Mouse (Mus musculus) C2C12 (cell line): ENCODE measurements around the gene Cask. TPM values are rescaled to one million over a fixed set of nuclear protein-coding genes. Genes with fewer than 3 reads are reported as not detected.

ENCODE experiments used
- H3K27me3 ChIP-seq: one replicate; pipeline ENCODE4 v1.6.1; 2011; ENCODE audit not compliant: control insufficient read depth, insufficient read depth, insufficient read length
- H3K36me3 ChIP-seq: one replicate; pipeline ENCODE4 v1.6.1; 2011; ENCODE audit not compliant: control insufficient read depth, insufficient read depth
- H3K4me3 ChIP-seq: one replicate; pipeline ENCODE4 v1.5.1; 2011; ENCODE audit warnings: mild to moderate bottlenecking, control low read depth; ENCODE audit not compliant: poor library complexity, insufficient read depth, severe bottlenecking
- H3K79me2 ChIP-seq: one replicate; pipeline ENCODE4 v1.6.1; 2011; ENCODE audit not compliant: control insufficient read depth, insufficient read depth
- H3K79me3 ChIP-seq: one replicate; pipeline ENCODE4 v1.6.1; 2011; ENCODE audit warnings: low read depth, control low read depth
- H3ac ChIP-seq: one replicate; pipeline ENCODE3; 2011; ENCODE audit warnings: low read depth; ENCODE audit not compliant: control insufficient read depth, insufficient read length
- CEBPB ChIP-seq: IDR thresholded peaks from one replicate; pipeline ENCODE4 v1.6.1; 2011; ENCODE audit warnings: low read depth, mild to moderate bottlenecking, control low read depth, moderate library complexity
- CTCF ChIP-seq: IDR thresholded peaks from one replicate; pipeline ENCODE4 v1.5.1; 2011; ENCODE audit not compliant: control insufficient read depth, insufficient read depth, insufficient read length
- FOSL1 ChIP-seq: IDR thresholded peaks from one replicate; pipeline ENCODE4 v1.8.0; 2011; ENCODE audit warnings: mild to moderate bottlenecking, low read length; ENCODE audit not compliant: poor library complexity, insufficient read depth, severe bottlenecking
- MAX ChIP-seq: IDR thresholded peaks from one replicate; pipeline ENCODE4 v1.6.1; 2011; ENCODE audit warnings: mild to moderate bottlenecking, control low read depth
- MYOD1 ChIP-seq: IDR thresholded peaks from one replicate; pipeline ENCODE4 v1.6.1; 2011; ENCODE audit warnings: low read depth; ENCODE audit not compliant: control insufficient read depth, insufficient read length
- MYOG ChIP-seq: IDR thresholded peaks from one replicate; pipeline ENCODE4 v1.6.1; 2011; ENCODE audit not compliant: control insufficient read depth, insufficient read length; ENCODE audit errors: extremely low read depth
- USF1 ChIP-seq: IDR thresholded peaks from one replicate; pipeline ENCODE4 v1.6.1; 2011; ENCODE audit warnings: low read depth, mild to moderate bottlenecking, control low read depth, moderate library complexity
- polyA plus RNA-seq: library from polyadenylated mRNA; unstranded; fragments of >200 nt; fragmentation: generic; extraction: Trizol; gene quantifications from one replicate; pipeline ENCODE4 v1.2.1, GENCODE M21; 2012; ENCODE audit warnings: missing spikeins

Gene Cask
- polyA plus RNA-seq, 1 experiment = 9.2 TPM

DNA sequence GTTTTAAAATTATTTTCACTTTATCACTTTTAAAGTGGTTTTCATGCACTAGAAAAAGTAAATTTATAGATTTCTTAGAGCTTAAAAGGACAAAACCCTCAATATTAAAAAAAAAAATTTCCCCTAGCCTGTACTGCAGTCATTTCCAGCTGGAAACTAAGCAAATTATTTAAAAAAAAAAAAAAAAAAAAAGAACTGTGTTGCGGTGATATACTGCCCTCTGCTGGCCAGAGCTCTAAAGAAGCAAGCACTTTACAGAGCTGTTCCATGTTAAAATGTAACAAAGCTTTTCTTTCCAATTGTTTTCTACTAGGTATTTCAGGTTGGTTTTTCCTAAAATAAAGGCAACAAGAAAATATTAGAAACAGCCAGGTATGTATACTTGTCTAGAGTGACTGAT lies 194.4 kb downstream of the Cask start:
- Histone ChIP-seq H3K79me3 (no peaks in the 10 kb centered on the region), H3ac (no peak overlapping the region), H3K79me2 (no peaks in the 10 kb centered on the region), H3K27me3 (no peaks in the 10 kb centered on the region), H3K4me3 (no peak overlapping the region), H3K36me3 (no peaks in the 10 kb centered on the region)
- TF ChIP-seq USF1 (no peak), FOSL1 (no peak), MYOD1 (no peak)

DNA sequence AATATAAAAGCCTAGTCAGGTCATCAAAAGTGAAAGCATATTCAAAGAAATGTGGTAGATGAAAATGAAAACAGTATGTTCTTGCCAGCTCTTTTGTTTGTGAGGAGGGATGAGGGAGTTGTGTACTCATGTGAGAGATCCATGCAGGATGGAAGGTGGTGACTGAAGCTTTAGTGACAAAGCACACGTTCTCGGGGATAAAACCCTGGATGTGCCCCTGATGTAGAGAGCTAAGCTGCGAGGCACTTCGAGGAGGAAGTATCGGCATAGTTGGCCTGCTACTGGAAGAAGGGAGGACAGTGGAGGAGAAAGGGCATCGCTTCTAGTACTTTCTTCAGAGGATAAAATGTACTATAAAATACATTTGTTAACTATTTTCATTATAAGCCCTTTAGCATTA lies 195.3 kb downstream of the Cask start:
- Histone ChIP-seq H3K79me2 (no peaks in the 10 kb centered on the region), H3K79me3 (no peaks in the 10 kb centered on the region), H3K27me3 (no peaks in the 10 kb centered on the region), H3K36me3 (no peaks in the 10 kb centered on the region), H3ac (no peak overlapping the region), H3K4me3 (no peak overlapping the region)
- TF ChIP-seq MYOD1 (no peak), MYOG (no peak), CEBPB (no peak), FOSL1 (no peak), MAX (no peak), CTCF (no peak), USF1 (no peak)

DNA sequence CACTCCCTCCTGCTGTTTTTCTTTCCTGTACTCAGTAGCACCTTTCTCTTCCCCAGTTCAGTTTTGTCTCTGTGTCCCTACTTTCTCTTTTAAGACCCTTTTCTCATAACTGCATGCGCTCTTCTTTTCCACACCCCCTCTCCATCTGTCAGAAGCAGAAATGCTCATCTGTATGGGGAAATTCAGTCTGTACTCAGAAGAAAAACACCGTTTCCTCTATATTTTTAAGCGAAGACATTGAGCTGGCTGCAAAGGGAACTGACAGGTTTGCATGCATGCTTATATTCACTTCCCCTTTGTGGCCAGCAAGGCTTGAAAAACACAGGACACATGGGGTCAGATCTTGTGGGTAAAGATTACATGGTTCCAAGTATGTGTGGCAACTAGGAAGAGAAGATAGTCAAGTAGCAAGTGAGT lies 196.2 kb downstream of the Cask start:
- Histone ChIP-seq H3ac (no peak overlapping the region), H3K79me2 (no peaks in the 10 kb centered on the region), H3K79me3 (no peaks in the 10 kb centered on the region), H3K4me3 (no peak overlapping the region), H3K36me3 (no peaks in the 10 kb centered on the region), H3K27me3 (no peaks in the 10 kb centered on the region)
- no peak for TF ChIP-seq FOSL1
- no peak for TF ChIP-seq MAX
- no peak for TF ChIP-seq MYOG
- TF ChIP-seq CEBPB = no peak
- no peak for TF ChIP-seq USF1

DNA sequence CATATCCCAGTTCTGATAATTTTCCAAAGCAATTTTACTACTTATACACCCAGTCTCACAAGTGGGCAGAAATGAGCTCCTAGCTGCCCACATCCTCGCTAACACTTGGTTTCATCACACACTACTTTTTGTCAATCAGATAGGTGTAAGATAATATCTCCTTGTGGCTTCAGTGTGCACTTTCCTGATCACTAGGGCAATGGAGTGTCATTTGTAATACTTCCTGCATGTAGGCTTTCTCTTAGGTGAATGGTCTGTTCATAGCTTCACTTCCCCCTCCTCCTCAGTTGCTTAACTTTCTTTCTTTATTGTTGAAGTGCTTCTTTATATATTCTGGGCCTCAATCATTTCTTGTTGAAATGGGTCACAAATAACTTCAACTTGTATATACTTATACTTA lies 198.9 kb downstream of the Cask start:
- Histone ChIP-seq H3K27me3 (no peaks in the 10 kb centered on the region), H3K4me3 (no peak overlapping the region), H3K79me2 (no peaks in the 10 kb centered on the region), H3ac (no peak overlapping the region), H3K36me3 (no peaks in the 10 kb centered on the region), H3K79me3 (no peaks in the 10 kb centered on the region)
- TF ChIP-seq MYOD1 = no peak

DNA sequence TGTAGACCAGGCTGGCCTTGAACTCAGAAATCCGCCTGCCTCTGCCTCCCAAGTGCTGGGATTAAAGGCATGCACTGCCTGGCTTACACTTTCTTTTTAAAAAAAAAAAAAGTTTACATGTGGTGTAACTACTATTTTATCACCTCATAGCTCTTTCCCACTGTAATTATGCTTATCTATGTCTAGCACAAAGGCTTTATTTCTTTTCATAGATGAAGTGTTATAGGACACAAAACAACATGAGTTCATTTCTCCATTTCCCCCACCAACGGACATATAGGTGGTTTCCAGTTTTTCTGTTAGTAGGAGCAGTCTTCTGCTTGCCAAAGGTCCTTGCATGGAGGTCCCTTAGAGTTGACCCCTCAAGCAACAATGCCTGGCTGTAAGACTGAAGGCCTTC lies 199.3 kb downstream of the Cask start:
- H3K4me3 ChIP-seq = no peak overlapping the region
- no peaks in the 10 kb centered on the region for H3K36me3 ChIP-seq
- no peaks in the 10 kb centered on the region for H3K79me2 ChIP-seq
- H3ac ChIP-seq = no peak overlapping the region
- H3K27me3 ChIP-seq = no peaks in the 10 kb centered on the region
- H3K79me3 ChIP-seq = no peaks in the 10 kb centered on the region
- no peak for TF ChIP-seq FOSL1
- TF ChIP-seq MAX = no peak
- no peak for TF ChIP-seq MYOG
- no peak for TF ChIP-seq MYOD1
- TF ChIP-seq CEBPB = no peak
- no peak for TF ChIP-seq CTCF
- no peak for TF ChIP-seq USF1

DNA sequence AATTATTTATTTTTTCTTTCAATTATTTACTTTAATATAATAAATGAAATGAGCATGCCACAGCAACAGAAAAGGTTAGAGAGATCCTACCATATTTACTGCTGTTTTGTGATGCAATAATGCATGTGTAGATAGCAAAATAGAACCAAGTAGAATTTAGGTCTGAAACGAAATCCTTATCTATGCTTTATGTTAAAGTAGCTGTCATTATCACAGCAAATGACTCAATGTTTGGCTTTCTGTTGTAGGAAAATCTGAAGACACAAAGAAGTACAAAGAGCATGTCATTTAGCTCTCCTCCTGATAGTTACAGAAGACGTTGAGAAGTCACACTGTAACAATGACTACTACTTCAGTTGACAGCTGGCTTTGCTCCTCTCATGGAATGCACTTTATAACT lies 212.3 kb downstream of the Cask start:
- Histone ChIP-seq H3K27me3 (no peaks in the 10 kb centered on the region), H3K79me3 (no peaks in the 10 kb centered on the region), H3K36me3 (no peaks in the 10 kb centered on the region), H3ac (no peak overlapping the region), H3K4me3 (no peak overlapping the region), H3K79me2 (no peaks in the 10 kb centered on the region)
- no peak for TF ChIP-seq MYOG
- no peak for TF ChIP-seq MYOD1
- no peak for TF ChIP-seq CTCF
- TF ChIP-seq CEBPB = no peak
- TF ChIP-seq USF1 = no peak
- no peak for TF ChIP-seq MAX
- TF ChIP-seq FOSL1 = no peak
